Mouse (Mus musculus): ENCODE measurements around the gene Clec2d.
A peak's percentile ranks its signal among the peaks of the same experiment; 100 is the strongest.

Gene Clec2d

GRCm38 (mm10) chr6:129228935-129229773 is 48.7 kb downstream of the Clec2d start:
- no peak for DNase-seq

DNA sequence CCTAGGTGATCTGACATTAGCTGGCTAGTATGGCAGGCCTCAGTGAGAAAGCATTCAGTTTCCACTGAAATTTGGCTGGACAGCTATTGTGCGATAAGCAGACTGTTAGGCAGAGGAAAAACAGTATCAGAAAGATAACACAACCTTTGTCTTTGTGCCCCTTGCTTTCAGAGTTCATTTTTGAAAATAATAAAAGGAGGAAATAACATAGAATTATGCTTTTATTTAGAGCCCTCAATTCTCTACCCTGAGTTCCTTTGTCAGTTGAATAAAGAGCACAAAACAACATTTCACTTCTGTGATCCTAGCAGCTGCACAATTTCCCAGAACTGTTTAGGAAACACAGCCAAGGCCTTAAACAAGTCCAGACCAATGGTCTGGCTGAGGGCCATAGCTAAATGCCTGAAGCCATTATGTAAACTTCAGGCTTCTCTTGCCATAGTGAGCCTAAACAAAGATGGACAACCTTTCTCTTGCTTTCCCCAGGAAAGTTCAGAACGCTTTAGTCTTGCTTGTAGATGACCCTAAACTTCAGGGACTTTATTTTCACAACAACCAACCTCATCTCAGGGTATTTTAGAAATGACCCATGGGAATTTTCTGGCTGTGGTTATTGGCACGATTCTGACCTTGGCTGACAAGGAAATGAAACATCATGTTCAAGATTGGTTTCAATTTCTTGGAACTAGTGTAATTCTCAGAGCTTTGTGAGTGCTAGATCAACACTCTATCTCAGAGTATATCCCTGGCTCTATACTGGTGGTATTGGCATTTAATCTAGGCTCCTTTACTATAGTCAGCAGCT is 49.6 kb downstream of the Clec2d start:
- DNase-seq, result no peak

DNA sequence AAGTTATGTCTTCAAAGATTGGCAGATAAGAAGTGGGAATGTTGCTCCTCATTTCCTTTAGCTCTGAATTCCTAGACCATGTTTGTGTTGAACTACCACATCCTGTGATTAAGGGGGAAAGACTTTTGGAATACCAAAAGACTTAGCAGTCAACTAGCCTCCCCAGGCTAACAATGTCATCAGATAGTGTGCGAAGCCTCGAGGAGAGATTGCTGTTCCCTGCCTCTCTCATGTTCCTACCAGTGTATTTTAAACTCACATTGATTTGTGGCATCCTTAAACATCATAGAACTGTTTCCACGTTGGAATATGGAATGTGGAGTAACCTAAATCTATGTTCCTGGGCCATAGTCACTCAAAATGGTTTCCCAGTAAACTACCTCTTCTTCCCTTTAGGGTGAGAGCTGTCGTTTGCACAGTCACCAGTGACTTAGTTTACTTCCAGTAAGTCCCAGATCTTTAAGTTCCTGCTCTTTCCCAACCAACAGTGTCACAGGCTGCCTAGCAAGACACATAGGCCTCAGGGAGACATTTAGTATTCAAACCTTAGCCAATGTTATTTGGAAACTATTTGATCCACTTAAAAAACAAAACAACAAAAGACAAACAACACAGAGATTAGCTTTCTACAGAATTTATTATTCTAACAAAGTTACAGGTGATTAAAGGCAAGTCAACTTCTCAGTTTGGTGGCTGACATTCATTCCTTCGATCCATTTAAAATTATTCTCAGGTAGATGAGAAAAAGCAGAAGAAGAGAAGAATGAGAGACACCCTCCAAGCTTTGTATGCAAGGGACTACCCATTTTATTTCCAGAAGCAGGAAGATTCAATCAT is 51.8 kb downstream of the Clec2d start:
- DNase-seq, result no peak

GRCm38 (mm10) chr6:129232842-129233205 is 52.4 kb downstream of the Clec2d start:
- DNase-seq, result peak; percentile 77 to 81

DNA sequence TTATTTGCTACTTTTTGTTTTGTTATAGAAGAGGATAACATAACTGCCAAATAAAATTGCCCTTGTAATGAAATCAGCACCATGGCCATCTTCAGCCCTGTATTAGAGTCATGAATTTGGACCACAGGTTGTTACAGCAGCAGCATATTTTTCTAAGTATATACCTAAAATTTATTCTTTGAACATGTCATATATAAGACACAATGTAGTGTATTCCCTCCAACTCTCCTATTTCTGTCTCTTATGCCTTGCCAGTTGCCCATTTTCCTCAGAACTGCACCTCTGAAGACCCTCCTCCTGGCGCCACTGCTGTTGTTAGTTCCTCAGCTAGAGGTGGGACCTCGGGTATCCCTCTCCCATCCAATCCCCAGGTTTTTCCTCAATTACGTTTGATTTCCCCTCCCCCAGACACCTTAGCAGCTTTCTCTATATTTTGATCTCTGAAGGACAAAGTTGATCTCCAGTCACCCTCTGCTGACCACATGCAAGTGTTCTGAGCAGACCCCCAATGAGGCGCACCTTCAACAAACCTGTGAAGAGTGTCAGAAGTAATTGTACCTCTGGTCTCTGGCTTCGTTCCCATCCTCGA is 53.0 kb downstream of the Clec2d start:
- peak; percentile 31 to 61 for DNase-seq

- peak in 1 of 2 experiments; percentile 59 for DNase-seq
Observed at GRCm38 (mm10) chr6:129233955-129234369, 53.5 kb downstream of the Clec2d start.

DNA sequence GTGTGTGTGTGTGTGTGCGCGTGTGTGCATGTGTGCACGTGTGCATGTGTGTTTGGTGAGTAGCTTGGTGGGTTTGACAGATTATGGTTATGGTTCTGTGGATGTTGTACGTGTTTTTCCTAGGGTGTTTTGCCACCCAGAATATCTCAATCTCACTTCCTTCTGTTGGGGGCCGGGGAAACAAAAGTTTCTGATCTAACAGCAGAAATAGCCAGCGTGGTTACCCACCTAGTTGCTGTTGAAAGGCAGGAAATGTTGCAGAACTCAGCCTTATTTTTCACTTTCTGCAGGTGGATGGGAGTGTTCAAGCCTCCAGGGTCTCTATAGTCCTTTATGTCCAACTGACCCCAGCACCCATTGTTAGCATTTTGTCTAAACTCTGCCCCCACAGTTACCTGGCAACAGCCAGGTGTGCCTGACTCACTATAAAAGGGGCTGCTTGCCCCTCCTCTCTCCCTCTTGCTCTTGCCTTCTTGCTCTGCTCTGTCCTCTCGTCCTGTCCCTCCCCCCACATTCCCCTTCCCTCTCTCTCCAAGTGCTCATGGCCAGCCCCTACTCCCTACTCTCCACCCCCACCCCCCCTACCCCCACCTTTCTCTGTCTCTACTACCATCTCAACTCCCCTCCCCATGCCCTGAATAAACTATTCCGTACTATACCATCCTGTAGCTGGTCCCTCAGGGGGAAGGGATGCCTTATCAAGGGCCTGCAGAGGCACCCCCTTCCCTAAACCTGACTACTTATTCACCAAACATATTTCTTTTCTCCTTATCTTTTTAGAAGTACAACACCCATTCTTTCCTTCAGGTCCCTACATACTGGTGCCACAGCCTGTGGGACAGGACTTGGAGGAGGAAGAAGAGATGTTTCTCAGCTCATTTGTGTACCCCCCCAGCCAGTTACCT is 54.3 kb downstream of the Clec2d start:
- DNase-seq, result peak; percentile 63 to 70

DNA sequence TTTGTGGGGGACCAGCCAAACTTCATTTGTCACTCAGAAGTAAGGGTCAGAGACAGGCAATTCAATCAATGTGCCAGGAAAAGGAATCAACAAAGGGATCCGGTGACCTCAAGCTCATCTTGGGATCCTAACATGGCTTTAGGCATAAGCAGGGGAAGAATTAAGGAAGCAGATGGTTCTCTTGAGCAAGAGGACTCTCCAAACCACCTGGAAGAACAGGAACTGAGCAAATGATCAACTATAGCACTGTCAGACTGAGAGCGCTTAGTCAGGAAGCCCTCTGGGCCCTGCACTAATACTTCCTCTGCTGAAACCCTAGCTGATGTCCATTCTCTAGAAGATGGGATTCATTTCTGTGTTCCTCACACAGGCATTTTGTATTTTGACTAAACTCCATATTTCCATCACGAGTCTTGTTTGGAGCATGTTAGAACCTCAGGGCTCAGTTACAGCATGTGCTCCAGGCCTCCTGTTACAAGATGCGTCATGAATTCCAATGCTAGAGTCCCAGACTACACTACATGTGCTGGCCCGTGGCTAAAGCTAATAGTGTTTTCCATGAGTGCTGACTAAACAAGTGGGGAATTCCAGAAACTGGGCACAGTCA is 55.5 kb downstream of the Clec2d start:
- peak; percentile 49 to 53 for DNase-seq

All from B cell, adult 2 months (primary cell).